Mouse (Mus musculus) adrenal gland, postnatal 14 days (tissue): Measurements from ENCODE around the gene Wdfy1. TPM values are rescaled to one million over a fixed set of nuclear protein-coding genes. Genes with fewer than 3 reads are reported as not detected.

ENCODE experiments used
- DNase-seq: peaks from one replicate; pipeline ENCODE4 v3.0.0; 2021; ENCODE audit warnings: mixed read lengths
- total RNA-seq: library from RNA; stranded (reverse); gene quantifications from 2 replicates; pipeline ENCODE4 v1.2.3, GENCODE M21; 2021

Gene Wdfy1
- total RNA-seq, 1 experiment from 2014 or later: 36.5 TPM

DNA sequence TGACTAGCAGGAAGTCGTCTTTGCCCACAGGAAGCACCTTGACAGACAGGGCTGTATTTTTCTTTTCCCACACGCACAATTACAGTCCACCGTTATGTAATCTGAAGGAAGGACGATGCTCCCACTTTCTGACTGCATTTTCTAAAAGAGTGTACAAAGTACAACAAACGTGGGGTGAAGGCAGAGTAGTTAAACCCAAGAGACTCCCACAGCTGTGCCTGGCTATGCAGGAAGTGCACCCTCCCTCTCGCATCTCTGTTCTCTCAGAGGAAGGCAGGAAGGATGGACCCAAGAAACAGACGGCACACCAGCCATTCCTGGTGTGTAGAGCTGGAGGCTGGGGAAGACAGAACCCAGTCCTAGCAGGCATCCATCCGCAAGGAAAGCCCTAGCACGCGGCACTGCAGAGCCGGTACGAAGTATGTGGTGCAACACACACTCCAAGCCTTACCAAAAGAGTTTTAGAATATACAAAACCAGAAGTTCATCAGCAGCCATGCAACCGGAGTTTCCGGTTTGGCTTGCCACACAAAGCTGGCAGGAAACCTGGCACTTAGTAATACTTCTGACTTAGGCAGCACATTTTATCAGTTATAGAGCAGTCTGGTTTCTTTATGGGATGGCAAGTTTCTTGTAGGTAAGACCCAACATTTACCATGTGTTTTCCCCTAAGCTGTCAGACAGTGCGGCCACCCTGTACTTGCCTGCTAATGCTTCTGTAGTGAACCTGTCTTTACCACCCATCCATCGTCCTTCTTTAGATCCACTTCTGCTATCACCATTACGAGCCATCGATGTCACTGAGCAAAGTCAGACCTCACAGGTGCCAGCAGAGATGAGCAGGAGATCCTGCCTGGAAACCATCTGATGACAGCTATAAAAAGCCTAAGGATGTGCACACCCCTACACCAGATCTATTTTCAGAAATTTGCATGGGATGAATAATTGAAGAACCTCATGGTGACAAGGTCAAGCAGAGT lies 64.5 kb downstream of the Wdfy1 start:
- DNase-seq: no peak

DNA sequence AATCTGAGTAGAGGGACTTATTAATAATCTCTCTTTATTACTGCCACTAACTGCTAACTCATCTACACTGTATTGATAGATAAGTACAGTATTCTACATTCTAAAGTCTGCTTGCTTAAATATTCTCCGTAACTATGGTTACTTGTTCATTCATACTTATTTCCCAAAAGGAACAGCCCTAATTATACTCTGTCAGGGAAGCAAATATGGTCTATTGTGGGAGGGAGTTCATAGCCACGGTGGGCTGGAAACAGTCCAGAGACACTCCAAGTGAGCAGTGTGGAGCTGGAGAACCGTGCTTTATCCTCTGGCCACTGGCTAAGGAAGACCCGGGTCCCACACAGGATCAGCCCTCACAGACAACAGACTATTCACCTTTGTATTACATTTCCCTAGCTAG lies 65.3 kb downstream of the Wdfy1 start:
- DNase-seq: no peak

DNA sequence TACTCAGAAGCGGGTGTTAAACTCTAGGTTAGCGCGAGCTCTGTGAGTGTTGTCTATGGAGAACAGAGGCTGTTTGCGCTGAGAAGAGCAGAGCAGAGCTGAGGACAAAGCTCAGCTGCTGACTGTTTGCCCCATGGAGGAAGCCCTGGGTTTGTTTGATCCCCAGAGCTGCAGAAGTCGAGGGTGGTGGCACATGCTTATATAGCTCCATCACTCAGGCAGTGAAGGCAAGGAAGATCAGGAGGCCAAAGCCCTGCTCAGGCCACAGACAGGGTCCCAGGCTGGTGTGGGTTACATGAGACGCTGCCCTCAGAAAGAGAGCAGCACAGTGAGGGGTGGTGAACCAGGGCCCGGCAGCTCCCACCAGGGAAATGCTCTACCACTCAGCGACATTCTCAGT lies 65.7 kb downstream of the Wdfy1 start:
- no peak for DNase-seq

DNA sequence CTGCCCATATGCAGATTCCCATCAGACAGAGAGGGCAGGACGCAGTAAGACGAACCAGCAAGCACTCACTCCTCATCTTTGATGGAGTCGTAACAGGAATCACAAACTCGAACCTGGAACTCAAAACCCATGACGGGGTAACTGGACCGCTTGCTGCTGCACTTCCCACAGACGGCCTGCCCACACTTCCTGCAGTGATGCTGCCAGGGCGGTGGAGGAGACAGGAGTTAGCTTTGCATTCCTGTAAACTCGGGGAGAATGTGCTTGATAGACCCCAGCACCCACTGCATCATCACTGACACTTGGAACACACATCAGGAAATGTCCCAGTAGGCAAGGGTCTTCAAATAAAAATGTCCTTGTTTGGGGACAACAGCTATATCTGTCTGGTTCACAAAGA lies 68.6 kb downstream of the Wdfy1 start:
- no peak for DNase-seq

DNA sequence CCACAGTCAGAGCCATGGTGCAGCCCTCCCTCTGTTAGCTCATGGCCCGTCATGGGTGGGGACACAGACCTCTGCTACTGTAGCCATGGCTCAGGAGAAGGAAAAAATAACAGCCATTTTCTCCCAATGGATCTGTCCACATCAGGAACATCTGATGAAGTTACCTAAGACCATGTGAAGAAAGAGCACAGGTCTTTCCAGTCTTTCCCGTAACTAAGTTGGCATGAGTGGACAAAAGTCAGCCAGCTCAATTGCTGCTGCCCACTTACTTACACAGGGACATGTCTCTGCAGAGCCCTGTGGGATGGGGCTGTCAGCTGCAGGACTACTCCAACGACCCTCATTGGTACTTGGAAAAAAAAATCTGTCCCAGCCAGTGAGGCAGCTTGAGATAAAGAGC lies 69.2 kb downstream of the Wdfy1 start:
- DNase-seq: no peak

DNA sequence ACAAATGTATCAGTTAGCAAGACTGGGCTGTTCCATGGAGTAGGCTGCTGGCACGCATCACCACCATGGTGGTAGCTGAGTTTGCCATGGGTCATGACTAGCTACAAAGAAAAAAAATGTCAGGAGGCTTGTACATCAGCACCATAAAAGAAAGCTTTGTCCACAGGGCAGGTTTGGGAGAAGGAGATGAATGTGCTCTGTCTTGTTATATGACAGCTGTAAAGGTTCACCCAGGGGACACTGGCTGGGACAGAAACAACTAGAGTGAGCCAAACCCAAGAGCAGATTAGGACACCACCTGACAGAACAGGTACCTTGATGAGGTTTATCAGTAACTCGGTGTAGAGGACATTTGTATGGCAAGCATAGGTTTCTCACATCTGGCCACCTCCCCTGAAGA lies 71.3 kb downstream of the Wdfy1 start:
- DNase-seq: no peak

DNA sequence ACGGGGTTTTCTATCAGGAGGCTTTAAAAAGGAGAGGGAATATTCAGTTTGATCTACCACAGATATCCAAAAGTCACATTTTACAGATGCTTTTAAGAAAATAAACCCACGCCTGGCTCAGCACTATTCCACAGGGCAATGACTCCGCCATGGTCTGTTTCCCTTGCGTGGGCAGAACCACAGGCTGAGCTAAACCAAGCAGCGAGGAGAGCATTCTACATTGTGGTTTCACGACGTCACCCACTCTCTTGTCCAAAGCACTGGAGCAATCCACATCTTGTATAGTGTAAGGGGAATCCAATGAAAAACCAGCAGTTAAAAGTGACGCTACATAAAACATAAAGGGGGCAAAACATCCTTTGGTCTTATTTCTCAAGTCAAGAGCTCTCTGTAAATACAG lies 72.4 kb downstream of the Wdfy1 start:
- no peak for DNase-seq

DNA sequence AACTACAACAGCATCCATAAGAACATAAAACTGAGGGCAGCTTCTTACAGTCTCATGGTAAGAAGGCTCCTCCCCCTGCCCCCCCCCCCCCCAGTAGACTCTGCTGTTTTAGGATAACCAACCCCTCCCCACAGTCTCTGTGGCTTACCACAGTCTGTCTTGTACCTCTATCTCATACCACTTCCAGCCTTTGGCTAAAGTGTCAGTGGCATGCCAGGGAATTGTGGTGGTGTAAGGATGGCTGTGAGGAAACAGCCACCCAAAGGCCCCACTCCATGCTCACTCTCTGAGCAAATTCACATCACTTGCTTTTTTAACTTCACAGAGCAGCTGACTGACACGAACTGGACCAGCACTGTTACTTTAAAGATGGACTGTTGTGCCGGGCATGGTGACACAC lies 77.4 kb downstream of the Wdfy1 start:
- DNase-seq: no peak

DNA sequence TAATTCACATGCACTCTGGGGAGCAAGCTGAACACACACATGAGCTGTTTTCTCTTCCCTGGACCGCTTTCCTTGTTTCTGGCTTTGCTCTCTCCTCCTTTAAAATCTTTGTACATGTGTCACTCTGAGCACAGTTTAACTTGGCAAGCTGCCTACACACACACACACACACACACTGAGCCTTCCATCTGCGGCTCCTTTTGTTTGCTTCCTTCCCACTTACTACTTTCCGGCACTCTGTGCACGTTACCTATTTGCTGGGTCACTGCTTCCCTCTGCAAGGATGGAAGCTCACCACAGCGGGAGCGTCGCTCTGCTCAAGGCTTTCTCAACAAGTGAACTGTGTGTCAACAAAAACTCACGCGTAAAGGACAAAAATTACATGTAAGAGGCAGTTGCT lies 78.6 kb downstream of the Wdfy1 start:
- DNase-seq: no peak

DNA sequence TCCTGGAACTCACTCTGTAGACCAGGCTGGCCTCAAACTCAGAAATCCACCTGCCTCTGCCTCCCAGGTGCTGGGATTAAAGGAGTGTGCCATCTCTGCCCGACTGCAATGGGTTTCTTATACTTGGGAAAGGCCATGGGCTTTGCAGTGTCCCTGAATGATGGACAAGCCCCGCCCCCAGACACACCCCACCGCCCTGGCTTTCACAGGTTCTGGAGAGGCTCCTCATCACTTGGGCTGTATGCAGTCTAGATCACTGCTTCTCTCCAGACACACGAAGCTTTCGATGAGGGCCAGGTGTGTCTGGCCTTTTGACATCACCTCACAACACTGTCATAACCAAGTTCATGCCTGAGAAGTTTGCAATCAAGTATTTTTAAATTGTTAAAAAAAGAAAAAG lies 79.0 kb downstream of the Wdfy1 start:
- no peak for DNase-seq

DNA sequence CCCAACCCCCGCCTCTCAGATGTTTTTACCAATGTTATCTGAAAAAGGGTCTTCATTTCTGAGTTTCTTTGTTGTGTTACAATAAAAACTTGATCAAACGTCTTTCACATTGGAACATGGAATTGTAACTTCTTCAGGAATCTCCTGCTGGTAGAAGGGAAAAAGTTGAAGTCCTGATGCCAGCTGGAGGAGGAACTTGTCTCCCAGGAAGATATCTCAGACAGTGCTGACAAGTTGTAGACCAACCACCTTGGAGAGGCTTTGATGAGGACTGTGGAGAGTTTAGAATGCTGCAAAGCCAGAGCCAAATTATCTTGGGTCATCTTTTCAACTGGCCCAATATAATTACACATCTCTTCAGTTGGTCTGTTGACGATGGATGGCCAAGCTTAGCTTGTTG lies 83.5 kb downstream of the Wdfy1 start:
- no peak for DNase-seq

DNA sequence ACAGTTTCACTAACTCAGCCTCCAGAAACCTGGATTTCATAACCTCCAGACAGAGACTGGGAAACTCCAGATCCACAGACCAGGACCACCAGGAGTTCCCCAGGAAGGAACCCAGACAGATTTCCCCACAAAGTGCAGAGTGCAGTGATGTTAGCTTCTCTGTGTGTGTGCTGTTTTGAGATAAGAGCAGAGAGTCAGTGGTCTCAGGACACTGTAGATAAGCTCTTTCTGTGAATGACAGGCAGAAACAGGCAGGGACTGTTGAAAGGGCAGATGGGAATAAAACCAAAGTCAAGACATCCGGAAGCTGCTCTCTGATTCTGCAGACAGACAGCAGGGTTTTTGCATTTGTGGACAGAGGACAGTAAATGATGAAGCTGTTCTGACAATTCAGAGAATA lies 88.7 kb downstream of the Wdfy1 start:
- DNase-seq: no peak

DNA sequence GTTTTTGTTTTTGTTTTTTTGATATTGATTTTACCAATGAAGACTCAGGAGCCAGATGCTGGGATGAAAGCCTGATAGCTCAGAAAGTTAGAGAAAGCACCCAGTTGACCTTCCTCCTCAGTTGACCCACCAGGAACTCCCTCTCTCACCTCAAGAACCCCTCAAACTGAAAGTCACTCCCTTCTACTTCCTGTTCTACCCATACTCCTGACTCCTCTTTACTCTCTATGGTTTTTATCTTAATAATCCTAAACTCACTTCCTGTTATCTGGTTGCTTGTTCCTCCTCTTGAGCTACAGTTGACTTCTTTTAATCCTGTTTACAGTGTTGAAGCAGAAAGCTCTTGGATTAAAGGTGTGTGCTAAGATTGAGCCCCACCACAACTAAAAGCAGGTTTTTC lies 91.9 kb downstream of the Wdfy1 start:
- no peak for DNase-seq

DNA sequence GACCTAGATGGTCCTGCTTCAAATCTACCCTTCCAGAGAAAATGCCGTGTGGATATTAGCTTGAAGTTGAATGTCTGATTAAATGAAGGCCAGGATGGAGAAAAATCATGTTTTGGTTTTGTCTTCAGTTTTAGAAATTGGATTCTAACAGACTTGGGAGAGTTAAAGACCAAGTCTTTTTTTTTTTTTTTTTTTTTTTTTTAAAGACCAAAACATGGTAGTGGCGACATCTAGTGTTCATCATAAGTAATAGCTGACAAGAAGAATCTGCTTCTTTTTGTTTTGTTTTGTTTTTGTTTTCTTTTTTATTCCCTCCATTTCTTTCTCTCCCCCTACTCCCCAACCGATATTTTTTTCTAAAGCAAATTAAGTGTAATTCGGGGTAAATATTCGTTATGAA lies 93.0 kb downstream of the Wdfy1 start:
- no peak for DNase-seq

DNA sequence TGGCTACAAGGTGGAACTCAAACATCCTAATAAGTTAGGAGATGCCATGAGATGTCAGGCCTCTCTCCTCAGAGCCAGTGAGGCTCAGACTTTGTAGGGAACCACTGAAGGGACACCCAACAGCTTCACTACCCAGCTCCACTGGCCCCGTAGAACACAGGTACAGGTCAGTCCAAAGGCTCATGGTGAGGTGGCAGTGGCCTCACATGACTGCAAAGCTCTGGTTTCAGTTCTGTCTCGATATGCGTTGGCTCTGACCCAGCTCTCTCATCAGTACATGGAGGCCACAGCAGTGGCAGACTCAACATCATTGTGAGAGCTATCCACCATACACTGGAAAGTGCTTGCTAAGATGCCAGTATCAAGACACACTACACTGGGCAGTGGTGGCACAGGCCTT lies 95.2 kb downstream of the Wdfy1 start:
- no peak for DNase-seq

DNA sequence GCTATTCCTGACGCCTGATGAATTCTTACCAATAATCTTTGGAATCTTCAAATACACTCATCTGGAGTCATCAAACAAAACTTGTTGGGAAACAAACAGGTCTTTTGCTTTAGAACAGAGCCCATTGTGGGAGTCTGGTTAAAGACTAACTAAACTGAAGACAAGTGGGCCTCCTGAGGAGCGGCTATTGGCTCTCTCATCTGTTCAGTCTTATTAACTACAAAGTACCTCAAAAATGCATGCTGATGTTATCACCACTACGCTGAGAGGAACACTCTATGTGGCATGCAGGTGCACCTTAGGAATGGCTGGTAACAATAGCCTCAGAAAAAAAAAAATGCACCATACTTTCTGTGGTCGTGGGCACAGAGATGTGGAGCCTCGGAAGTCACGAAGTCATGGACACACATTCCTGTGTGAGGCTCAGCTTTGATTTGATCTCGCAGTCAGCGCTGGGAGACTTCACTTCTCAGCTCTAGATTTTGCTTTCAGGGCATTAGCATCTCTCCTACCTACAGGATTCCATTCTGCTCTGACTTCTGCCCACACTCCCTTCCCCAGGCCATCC lies 97.7 kb downstream of the Wdfy1 start:
- no peak for DNase-seq

DNA sequence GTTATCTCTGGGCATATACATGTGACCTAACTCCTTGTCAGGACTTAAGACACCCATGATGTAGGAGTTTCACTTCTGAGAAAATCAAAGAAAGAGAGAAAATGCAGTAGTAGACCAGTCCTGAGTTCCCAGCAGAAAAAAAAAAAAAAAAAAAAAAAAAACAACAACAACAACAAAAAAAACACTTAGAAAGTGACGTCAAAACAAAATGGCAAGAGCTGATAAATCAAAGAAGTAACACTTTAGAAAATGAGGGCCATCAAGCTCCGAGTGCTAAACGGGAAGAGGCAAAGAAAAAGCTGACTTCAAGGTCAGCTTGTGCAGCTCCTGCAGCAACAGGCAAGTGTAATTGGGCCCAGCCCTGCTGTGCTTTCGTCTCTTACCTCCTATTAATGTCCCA lies 100.2 kb downstream of the Wdfy1 start:
- no peak for DNase-seq

DNA sequence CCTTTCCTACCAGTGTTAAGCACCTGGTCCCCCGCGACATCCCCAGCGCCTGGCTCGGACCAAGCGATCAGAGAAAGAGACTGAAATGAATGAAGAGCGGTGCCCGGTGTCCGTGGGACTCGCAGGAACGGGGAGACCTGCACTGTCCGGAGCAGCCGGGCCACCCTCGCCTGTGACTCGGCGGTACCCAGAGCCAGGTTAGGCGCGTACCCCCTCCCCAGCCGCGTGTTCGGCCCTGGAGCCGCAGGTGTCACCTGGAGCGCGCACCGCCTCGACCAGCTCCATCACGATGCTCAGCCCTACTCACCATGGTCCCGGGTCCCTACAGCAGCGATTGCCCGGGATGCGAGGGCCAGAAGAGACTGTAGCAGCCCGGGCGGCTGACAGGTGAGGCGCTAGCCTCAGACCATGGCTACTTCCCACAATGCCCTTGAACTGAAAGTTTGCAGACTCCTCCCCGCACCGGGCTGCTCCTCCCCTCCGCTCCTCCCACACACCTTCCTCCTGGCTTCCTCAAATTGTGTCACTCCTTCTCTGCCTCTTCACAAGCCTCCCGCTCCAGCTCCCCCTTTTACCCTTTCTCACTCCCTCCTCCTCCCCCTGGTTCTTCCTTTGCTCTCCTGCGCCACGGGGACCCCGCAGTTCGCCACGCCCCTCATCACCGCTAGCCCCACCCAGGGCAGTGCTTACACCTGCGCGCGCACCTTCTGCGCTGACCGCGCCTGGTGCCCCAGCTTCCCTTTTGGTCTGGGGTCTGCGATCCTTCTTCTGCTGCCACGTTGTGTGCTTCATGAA lies 104.2 kb downstream of the Wdfy1 start, which contains the start of gene Ap1s3:
TSS of gene Ap1s3 (minus strand) at position 430 of the 795 bp plus-strand sequence.
- peak; percentile 53 for DNase-seq

DNA sequence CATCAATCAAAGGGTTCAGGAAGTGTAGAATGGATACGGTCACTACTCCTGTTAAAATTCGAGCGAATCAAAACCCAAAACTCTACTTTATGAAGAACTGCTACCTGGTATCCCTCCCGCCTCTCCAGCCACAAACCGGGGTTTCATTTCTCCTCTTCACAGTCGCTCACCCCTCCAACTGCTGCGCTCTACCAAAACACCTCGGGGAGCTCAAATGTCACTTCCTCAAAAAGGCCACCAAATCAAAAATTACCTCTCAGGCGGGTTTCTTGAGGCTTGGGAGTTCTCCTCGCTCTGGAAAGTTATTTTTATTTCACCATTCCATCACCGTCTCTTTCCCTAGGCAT lies 104.8 kb downstream of the Wdfy1 start:
- no peak for DNase-seq

DNA sequence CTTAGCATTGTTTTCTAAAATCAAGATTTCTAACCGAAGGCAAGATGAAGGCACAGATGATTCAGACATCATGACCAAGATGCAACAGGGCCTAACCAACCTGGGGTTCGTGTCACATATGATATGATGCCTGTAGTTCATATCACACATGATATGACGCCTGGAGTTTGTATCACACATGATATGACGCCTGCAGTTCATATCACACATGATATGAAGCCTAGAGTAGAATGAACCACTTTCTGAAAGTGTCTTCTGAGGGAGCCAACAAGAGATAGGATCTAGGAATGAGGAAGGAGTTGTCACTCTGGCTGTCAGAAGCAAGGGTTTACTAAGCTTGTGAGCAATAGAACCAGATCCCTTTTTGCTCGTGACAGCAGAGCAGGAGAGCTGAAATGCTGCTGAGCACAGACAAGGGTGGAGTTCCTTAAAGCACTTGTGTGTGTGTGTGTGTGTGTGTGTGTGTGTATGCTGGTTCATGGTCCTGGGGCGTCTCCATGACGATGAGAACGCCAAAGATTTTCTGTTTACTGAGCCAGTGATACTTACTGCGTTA lies 106.4 kb downstream of the Wdfy1 start:
- DNase-seq: no peak

DNA sequence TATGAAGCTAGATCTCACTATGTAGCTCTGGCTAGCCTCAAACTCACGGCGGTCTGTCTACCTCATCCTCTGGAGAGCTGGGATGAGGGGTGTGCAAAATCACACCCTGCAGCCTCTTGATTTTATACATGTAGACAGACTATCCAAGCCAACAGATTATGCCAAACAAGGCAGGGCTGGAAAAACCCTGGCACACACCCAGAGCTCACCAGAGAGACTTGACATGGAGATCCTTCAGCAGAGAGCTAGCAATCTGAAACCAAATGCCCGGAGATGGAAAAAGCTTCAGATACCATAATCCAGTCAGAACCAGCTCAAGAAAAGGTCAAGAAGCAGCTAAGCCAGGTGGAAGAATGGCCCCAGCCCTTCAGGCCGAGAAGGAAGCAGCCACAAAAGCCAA lies 111.0 kb downstream of the Wdfy1 start:
- DNase-seq: no peak

DNA sequence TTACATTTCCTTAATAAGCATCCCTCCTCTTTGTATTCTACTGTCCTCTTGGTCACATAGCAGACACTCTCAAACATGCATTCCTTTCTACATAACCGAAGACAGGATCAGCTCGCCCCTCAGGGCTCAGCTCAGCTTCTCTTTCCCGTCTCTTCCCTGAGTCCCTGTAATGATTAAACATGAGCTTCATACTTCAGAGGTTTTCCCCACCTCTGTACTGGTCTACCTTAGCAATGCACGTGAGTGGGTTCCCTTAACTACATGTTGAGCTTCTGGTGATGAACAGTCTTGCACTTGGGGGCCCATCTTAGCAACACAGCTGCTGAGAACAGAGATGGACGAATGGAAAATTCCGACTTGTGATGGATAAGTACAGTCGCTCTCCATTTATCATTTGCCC lies 116.3 kb downstream of the Wdfy1 start:
- no peak for DNase-seq

DNA sequence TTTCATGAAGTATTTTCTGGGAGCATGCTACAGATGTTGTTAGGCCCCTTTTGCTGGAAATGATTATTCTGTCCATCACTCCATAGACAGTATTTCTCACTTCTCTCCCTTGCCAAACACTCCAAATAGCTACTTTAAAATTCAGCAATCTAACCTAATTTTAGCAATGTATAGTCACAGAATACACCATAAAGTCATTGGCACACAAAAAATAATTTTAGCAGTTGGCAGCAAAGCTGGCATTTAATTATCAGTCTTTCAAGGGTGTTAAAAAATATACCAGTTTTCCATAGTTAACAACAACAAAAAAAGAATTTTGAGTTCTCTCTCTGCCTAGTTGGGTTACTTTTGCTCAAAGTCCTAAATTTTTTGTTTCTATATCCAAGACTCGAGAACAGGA lies 118.5 kb downstream of the Wdfy1 start:
- no peak for DNase-seq
